Mouse (Mus musculus) bone marrow, adult 2 months (tissue): Measurements from ENCODE around the gene C1qtnf7.

Experiments used
- CTCF ChIP-seq: fragments of 200-500 bp; IDR thresholded peaks from 2 replicates; pipeline ENCODE4 v1.5.1; 2011; ENCODE audit warnings: low read length, control low read depth; ENCODE audit not compliant: control insufficient read depth, insufficient read depth
- POLR2A ChIP-seq: fragments of 200-500 bp; IDR thresholded peaks from 2 replicates; pipeline ENCODE4 v1.6.1; 2011; ENCODE audit warnings: low read depth, mild to moderate bottlenecking, control low read depth, low read length, borderline replicate concordance; ENCODE audit not compliant: control insufficient read depth

DNA sequence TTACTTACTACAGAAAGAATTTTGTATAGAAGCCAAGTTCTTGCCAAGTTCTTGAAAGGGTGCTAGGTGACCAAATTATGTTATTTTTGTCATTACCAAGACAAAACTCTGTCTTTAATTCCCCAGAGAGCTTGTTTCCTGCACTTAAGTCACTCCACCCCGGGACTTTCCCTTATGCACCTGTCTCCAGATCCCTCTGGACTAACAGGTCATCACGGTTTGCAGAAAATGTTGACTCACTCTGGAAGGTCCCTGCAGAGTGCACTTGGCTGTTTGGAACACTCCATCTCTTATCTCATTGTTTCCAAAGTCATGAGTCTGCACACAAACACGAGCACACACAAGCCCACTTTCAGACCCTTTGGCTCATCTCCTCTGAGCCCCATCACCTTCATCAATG is 48.1 kb upstream of the C1qtnf7 start:
- TF ChIP-seq POLR2A (no peak), CTCF (no peak)
